Mouse (Mus musculus): ENCODE results near the gene Dnmt3c. TPM values are rescaled to one million over a fixed set of nuclear protein-coding genes. Genes with fewer than 3 reads are reported as not detected.
"Not testable (repeated sequence)": the region's sequence is repeated elsewhere in the genome, so short reads cannot be mapped to it uniquely, and the experiment has no call there.

The Dnmt3c gene
- total RNA-seq (2021): not detected
- long read RNA-seq, experiment 1: 0 reads
- long read RNA-seq, experiment 2: 0 reads

DNA sequence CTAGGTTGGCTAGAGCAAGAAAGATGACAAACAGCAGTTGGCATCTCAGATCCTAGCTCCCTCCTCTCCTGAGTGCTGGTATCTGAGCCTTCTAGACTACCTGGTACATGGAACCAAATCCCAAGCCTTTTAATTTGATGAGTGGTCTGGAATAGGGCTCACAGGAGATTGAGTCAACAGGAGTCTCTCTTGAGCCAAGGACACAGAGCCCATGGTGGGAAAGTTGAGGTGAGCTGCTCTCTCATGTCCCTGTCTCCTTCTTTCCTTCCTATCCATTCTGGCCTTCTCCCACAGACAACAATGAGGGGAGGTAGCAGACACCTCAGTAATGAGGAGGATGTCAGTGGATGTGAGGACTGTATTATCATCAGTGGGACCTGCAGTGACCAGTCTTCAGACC, at the start of gene Dnmt3c:
Gene Dnmt3c, plus strand, starts transcription at position 301 of the 400 bp plus-strand sequence.
- DNase-seq: no peak
- intact Hi-C loops (cut with DNase I): no loop called here

DNA sequence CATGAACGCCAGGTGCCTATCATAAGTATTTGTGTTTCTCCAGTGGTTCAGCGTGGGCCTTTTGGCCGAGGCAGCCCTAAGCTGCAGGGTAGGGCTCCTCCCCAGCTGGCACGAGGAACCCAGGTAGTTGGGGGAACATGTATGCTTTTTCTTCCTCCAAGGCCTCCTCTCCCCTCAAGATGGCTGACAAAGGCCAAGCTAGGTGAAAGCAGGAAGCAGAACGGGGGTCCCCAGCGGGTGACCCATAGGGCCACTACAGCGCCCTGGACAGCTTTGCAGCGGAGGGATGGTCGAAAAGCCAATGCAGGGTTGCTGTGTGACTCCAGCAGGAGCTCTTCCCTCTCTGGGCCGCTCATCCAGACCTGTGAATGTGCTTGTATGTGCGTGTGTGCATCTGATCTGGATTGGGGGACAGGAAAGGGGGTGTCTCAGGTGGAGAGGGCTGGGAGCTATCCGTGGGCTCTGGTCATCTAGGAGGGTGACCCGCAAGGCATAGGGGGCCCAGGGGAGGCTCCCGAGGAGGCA, 47.6 kb upstream of the Dnmt3c start:
- intact Hi-C loops (cut with DNase I): no loop called here
- no peak for DNase-seq

DNA sequence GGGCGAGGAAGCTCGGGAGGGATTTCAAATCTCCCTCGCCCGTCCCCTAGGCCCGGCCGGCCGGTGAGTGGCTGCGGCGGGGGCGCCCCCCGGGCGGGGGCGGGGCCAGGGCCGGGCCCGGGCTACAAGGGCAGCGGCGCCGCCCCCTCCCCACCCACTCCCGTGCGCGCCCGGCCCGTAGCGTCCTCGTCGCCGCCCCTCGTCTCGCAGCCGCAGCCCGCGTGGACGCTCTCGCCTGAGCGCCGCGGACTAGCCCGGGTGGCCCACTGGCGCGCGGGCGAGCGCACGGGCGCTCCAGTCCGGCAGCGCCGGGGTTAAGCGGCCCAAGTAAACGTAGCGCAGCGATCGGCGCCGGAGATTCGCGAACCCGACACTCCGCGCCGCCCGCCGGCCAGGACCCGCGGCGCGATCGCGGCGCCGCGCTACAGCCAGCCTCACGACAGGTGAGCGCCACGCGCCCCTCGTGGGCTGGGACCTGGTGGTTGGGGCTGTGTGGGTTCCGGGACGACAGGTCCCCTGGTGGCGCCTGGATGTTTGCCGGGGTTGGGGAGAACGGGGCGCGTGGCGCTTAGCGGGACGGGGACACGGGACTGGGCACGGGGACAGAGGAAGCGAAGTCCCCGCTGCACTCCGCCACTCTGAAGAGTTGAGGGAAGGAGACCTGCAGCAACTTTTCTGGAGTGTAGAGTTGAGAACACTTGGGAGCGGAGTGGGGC, 47.0 kb upstream of the Dnmt3c start, which contains the start of gene Dnmt3b:
Gene Dnmt3b, plus strand, starts transcription at position 153 of the 716 bp plus-strand sequence.
- peak; percentile 46 to 62 for DNase-seq
- intact Hi-C loops (cut with DNase I): no loop called here

- intact Hi-C loops (cut with DNase I): no loop called here
Measured at GRCm38 (mm10) chr2:153650014-153650687, 46.3 kb upstream of the Dnmt3c start.

DNA sequence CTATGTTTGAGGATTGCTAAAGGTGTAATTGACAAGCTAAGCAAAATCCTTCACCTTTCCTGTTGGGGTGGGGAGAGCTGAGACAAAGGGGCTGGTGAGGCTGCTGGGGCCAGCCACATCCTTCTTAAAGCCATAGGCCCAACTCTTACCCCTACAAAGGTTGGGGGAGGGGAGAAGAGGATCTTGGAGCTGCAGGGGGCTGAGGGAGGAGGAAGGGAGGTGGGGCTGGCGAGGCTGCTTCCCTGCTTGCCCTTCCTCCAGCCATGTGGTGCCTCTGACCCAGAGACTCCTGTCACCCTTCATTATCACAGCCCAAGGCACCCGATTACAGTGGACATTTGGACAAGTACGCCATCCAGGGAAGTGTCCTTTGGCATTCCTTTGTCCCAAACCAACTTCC, 44.8 kb upstream of the Dnmt3c start:
- intact Hi-C loops (cut with DNase I): no loop called here
- no peak for DNase-seq

More at GRCm38 (mm10) chr2:153650014-153650687, 46.3 kb upstream of the Dnmt3c start:
- no peak for DNase-seq

DNA sequence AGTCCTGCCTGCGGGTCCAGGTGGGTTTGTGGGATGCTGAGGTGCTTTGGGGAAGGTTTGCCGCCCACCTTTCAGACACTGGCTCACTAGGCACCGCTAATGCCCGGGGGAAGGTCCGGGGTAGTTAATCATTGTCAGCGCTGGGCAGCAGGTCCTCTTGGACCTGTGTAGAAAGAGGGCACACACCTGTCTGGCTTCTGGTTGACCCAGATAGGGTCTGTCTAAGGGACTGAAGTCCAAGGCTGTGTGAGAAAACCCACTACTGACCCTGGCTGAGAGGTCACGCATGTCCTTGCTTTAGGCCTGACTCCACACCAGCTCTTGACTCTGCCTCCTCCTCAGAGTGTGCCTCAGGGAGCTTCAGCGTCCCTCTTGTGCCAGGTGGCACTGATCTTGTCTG, 38.8 kb upstream of the Dnmt3c start:
- intact Hi-C loops (cut with DNase I); DNase-seq: not testable (repeated sequence)

GRCm38 (mm10) chr2:153660616-153661015, 35.8 kb upstream of the Dnmt3c start:
- intact Hi-C loops (cut with DNase I): no loop called here
- DNase-seq: no peak

DNA sequence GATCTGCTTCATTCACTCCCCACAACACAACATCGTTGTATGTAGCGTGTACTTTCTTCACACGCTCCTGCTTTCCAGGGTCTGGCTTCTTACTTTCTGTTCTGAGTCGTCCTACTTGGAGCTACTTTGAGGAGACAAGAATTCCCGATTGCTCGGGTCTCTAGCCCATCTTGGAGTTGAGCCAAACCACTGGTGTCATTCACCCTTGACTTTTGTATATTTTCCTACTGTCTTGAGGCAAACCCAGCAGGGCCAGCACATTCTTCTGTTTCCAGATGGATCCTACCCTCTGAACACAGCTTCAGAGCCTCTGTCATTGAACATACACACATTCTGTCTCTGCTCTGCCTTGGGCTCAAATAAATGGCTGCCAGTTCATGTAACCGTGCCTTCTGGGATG, 31.1 kb upstream of the Dnmt3c start:
- intact Hi-C loops (cut with DNase I): loop anchor here (5.0 kb wide), 1 partner anchor 182 kb away; no protein-coding TSS in a partner anchor
- no peak for DNase-seq

GRCm38 (mm10) chr2:153668754-153669376, 27.6 kb upstream of the Dnmt3c start:
- DNase-seq: no peak
- intact Hi-C loops (cut with DNase I): loop anchor here (2.0 to 5.0 kb wide), 2 partner anchors 178 to 262 kb away; no protein-coding TSS in a partner anchor

- no peak for DNase-seq
- intact Hi-C loops (cut with DNase I): no loop called here
Measured at GRCm38 (mm10) chr2:153670111-153670510, 26.3 kb upstream of the Dnmt3c start.

DNA sequence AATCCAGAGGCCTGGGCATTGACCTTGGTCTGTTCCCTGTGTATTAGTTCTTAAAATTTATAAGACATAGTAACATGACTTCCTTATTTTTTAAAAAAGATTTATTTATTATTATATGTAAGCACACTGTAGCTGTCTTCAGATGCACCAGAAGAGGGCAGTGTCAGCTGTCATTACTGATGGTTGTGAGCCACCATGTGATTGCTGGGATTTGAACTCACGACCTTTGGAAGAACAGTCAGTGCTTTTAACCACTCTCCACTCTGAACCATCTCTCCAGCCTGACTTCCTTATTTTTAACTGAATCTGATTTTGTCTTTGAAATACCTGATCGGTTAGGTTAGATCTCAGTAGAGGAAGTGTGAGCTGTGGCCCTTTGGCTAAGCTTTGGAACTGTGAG, 23.8 kb upstream of the Dnmt3c start:
- DNase-seq: no peak
- intact Hi-C loops (cut with DNase I): no loop called here

GRCm38 (mm10) chr2:153675364-153675763, 21.1 kb upstream of the Dnmt3c start:
- intact Hi-C loops (cut with DNase I); DNase-seq: not testable (repeated sequence)

DNA sequence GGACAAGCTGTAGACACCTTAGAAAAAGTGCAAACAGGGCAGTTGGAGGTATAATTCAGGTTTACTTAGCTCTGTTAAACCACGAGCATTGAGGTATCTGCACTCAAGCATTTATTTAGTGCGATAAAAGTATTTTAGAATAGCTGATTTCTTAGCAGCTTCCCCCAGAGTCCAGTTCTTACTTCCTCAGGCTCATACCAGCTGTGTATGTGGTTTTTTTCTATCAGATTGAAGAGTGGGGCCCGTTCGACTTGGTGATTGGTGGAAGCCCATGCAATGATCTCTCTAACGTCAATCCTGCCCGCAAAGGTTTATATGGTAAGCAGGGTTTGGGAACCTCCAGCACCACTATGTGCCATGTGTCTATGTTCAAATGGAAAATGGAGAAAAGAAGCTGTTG, 19.5 kb upstream of the Dnmt3c start:
- no peak for DNase-seq
- intact Hi-C loops (cut with DNase I): no loop called here

DNA sequence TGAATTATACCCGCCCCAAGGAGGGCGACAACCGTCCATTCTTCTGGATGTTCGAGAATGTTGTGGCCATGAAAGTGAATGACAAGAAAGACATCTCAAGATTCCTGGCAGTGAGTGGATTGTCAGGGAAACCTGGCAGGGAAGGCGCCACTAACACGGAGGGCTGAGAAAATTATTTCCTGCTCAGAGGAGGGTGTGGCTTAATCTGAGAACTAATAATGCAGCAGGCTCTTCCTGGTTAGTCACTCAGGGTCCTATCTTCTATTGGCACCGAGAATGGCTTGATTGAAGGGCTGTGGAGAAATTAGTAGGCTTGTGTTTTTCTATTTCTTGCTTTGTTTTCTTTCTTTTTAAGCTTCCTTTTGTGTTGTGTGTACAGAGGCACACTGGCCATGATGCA, 18.9 kb upstream of the Dnmt3c start:
- no peak for DNase-seq
- intact Hi-C loops (cut with DNase I): no loop called here

DNA sequence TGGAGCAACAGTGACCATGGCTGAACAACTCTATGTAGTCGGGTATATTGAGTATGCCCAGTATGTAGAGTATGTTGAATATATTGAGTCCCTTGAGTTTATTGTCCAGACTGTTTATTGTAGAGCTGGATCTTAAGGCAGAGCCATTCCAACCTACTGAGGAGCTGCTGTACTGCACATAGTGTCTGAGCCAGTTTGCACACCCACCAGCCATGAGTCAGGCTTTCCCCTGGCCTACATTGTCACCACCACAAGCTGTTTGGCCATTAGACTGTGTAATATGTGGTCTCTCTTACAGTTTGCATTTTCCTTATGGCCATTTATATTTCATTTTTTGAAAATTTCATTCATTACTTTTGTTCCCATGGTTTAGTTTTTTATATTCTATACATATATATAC, 16.5 kb upstream of the Dnmt3c start:
- intact Hi-C loops (cut with DNase I): no loop called here
- DNase-seq: no peak

DNA sequence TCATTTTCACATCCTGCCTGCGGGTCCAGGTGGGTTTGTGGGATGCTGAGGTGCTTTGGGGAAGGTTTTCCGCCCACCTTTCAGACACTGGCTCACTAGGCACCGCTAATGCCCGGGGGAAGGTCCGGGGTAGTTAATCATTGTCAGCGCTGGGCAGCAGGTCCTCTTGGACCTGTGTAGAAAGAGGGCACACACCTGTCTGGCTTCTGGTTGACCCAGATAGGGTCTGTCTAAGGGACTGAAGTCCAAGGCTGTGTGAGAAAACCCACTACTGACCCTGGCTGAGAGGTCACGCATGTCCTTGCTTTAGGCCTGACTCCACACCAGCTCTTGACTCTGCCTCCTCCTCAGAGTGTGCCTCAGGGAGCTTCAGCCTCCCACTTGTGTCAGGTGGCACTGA, 3.0 kb upstream of the Dnmt3c start:
- intact Hi-C loops (cut with DNase I); DNase-seq: not testable (repeated sequence)

DNA sequence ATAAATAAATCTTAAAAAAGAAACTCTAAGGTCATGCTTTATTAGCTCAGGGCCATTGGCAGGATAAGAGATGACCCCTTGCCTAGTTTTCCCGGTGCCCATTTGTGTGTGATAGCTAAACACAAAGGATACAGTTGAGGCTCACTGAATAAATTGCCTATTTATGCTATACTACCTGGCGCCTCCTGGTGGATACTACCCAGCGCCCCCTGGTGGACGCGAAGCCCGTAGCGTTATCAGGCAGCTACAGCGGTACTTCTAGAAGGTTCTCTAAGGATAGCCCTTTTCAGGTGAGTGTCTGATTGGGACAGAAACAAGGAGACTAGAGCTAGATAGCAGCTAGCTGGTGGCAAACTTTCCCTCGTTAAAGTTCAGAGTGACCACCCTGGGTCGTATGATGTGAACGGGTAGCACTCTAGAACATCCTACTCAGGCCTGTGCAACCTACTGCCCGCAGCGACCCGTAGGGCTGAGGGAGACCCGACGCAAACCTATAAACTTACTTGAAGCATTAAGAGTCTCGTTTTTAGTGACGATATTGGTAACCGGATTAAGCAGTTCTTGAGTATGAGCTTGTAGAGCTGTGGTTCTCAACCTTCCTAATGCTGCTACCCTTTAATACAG, 1.9 kb upstream of the Dnmt3c start:
- intact Hi-C loops (cut with DNase I): no loop called here
- DNase-seq: peak; percentile 11 to 18

DNA sequence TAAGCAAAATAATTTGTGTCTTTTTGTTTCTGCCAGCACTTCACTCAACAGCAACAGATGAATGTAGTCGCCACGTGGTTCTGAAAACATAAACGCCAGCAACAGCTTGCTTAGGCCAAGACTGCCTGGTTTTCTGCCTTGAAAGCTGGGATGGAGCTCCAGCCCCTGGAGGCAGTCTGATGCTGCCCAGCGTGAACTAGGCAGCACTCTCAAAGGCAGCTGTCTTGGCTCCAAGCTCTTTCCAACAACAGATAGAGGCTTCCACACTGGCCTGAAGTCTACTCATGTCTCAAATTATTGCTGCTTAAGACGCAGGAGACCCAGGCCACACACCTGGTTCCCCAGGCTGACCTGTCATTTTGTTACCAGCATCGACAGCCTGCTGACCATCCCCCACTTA, 6.9 kb downstream of the Dnmt3c start:
- no peak for DNase-seq
- intact Hi-C loops (cut with DNase I): no loop called here

DNA sequence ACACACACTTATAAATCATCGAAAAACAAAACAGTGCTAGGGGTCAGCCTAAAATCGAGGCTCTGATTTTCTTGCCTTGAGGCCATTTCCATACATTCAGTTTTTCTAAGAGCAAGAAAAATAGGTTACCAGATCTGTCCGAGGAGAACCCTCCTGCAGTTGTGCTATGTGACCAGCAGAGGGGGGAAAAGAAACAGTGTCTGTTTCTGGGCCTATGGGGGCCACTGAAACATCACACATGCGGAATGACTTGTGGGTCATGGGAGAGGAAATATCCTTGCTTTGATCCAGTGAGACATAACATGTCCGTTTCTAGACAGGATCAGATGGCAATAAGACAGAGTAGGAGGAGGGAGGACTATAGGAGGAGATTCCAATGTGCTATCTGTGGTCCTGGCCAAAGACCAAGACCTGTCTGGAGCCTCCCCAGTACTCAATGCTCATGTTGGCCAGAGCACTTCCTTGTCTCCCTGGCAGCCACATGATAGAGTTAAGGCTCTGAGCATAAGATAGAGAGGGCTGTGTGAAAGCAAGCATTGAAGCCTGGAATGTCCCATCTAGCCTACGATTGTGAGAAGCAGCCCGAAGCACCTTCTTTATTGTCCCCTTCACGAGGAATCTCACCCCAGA, 14.4 kb downstream of the Dnmt3c start:
- intact Hi-C loops (cut with DNase I): loop anchor here (2.0 kb wide), 1 partner anchor 140 kb away; no protein-coding TSS in a partner anchor

GRCm38 (mm10) chr2:153712646-153713091, 16.2 kb downstream of the Dnmt3c start:
- no peak for DNase-seq
- intact Hi-C loops (cut with DNase I): no loop called here

More for the DNA sequence above, 14.4 kb downstream of the Dnmt3c start:
- DNase-seq: no peak

All from gastrocnemius, postnatal 36 days (tissue).